Mouse (Mus musculus) limb, embryonic 14.5 days (tissue): Measurements from ENCODE around the gene Oprm1. TPM values are rescaled to one million over a fixed set of nuclear protein-coding genes. Genes with fewer than 3 reads are reported as not detected.

Experiments used
- ATAC-seq: fragments of 200-750 bp; cut with Nextera tagmentation; 2 replicates; pipeline ENCODE4 v1.8.0; 2017; ENCODE audit warnings: low read depth, moderate number of reproducible peaks, moderate TSS enrichment; ENCODE audit not compliant: low FRiP score
- DNase-seq: peaks from one replicate; pipeline ENCODE4 v3.0.0-alpha.2; 2015; ENCODE audit warnings: low spot score
- H3K27ac ChIP-seq: fragments of 300-500 bp; sonication (generic); replicated peaks from 2 replicates; pipeline ENCODE4 v1.5.1; 2014; ENCODE audit warnings: low read depth, mild to moderate bottlenecking, low read length, moderate library complexity, mixed read lengths
- H3K27me3 ChIP-seq: fragments of 300-500 bp; sonication (generic); 2 replicates; pipeline ENCODE4 v1.6.1; 2014; ENCODE audit warnings: low read length, mixed read lengths; ENCODE audit not compliant: control insufficient read depth, insufficient read depth
- H3K36me3 ChIP-seq: fragments of 300-500 bp; sonication (generic); 2 replicates; pipeline ENCODE4 v1.6.1; 2014; ENCODE audit warnings: mild to moderate bottlenecking, low read length, moderate library complexity, mixed read lengths; ENCODE audit not compliant: control insufficient read depth, insufficient read depth
- H3K4me1 ChIP-seq: fragments of 300-500 bp; sonication (generic); 2 replicates; pipeline ENCODE4 v1.6.1; 2014; ENCODE audit warnings: antibody characterized with exemption, low read length, mixed read lengths; ENCODE audit not compliant: control insufficient read depth, insufficient read depth
- H3K4me2 ChIP-seq: fragments of 300-500 bp; sonication (generic); replicated peaks from 2 replicates; pipeline ENCODE4 v1.6.1; 2014; ENCODE audit warnings: low read depth, mild to moderate bottlenecking, low read length, moderate library complexity; ENCODE audit not compliant: severe bottlenecking
- H3K4me3 ChIP-seq: fragments of 300-500 bp; sonication (generic); replicated peaks from 2 replicates; pipeline ENCODE4 v1.5.1; 2014; ENCODE audit warnings: low read length
- H3K9ac ChIP-seq: fragments of 300-500 bp; sonication (generic); 2 replicates; pipeline ENCODE4 v1.6.1; 2014; ENCODE audit warnings: mild to moderate bottlenecking, low read depth, low read length, moderate library complexity; ENCODE audit not compliant: severe bottlenecking
- H3K9me3 ChIP-seq: fragments of 300-500 bp; sonication (generic); 2 replicates; pipeline ENCODE4 v1.6.1; 2016; ENCODE audit warnings: low read length; ENCODE audit not compliant: control insufficient read depth
- POLR2A ChIP-seq: fragments of 200-500 bp; IDR thresholded peaks from 2 replicates; pipeline ENCODE4 v1.8.0; 2012; ENCODE audit warnings: inconsistent platforms, mild to moderate bottlenecking, moderate library complexity, borderline replicate concordance; ENCODE audit not compliant: insufficient read depth, insufficient read length; ENCODE audit errors: extremely low read depth
- WGBS: fragments of 180-500 bp; shearing (Covaris S2); extraction: QIAGEN DNeasy Blood & Tissue Kit; methylation state at CpG from one replicate; pipeline ENCODE4 v1.1.7; 2014; 5-methylcytosine and 5-hydroxymethylcytosine counted together
- polyA plus RNA-seq, 2 experiments: library from polyadenylated mRNA; depleted of rRNA in 1 of 2; stranded (reverse) in 1 of 2; unstranded in 1 of 2; fragments of >200 nt; fragmentation: Nextera tagmentation in 1 of 2; extraction: Ambion mirVana in 1 of 2; gene quantifications; 2 replicates each; pipeline versions ENCODE4 v1.2.1 to v1.2.3; 2012 to 2014

Oprm1 gene
- polyA plus RNA-seq, 2 experiments: not detected

- no peak overlapping the region for H3K9ac ChIP-seq
- ATAC-seq (no peak; the same call in 1 of the 2 replicates), DNase-seq (no peak)
- 72% methylated on average over 2 of the region's 2 CpGs for WGBS
- no peak overlapping the region for H3K27ac ChIP-seq
- H3K9me3 ChIP-seq: no peaks in the 10 kb centered on the region
- TF ChIP-seq POLR2A: no peak
- H3K4me1 ChIP-seq: 0 out of 2 replicates have a peak, but pooled peaks cover 6% of the 10 kb centered on the region
- H3K4me3 ChIP-seq: no peak overlapping the region
- no peaks in the 10 kb centered on the region for H3K36me3 ChIP-seq
- H3K27me3 ChIP-seq: no peaks in the 10 kb centered on the region
- no peak overlapping the region for H3K4me2 ChIP-seq
These were observed 289.6 kb downstream of the Oprm1 start for GRCm38 (mm10) chr10:7047919-7048291.

- ATAC-seq: no peak
- Histone ChIP-seq H3K9me3 (no peaks in the 10 kb centered on the region), H3K4me1 (0 out of 2 replicates have a peak, but pooled peaks cover 6% of the 10 kb centered on the region), H3K36me3 (no peaks in the 10 kb centered on the region), H3K4me2 (no peak overlapping the region), H3K9ac (no peak overlapping the region), H3K27me3 (no peaks in the 10 kb centered on the region), H3K4me3 (no peak overlapping the region), H3K27ac (no peak overlapping the region)
- TF ChIP-seq POLR2A: no peak
- WGBS: 78% methylated on average over 3 of the region's 3 CpGs
- no peak for DNase-seq
These were observed 291.6 kb downstream of the Oprm1 start for GRCm38 (mm10) chr10:7049901-7050300.

GRCm38 (mm10) chr10:7052315-7053017, 294.2 kb downstream of the Oprm1 start, which contains the start of gene Ipcef1:
Ipcef1 (minus strand) TSS chr10:7052478.
- Histone ChIP-seq H3K27ac (no peak within 1 kb of the TSS), H3K4me2 (no peak within 1 kb of the TSS), H3K27me3 (no peaks in the 10 kb centered on the region), H3K36me3 (no peaks in the 10 kb centered on the region), H3K9me3 (no peaks in the 10 kb centered on the region), H3K4me3 (no peak within 1 kb of the TSS), H3K4me1 (0 out of 2 replicates have a peak, but pooled peaks cover 6% of the 10 kb centered on the region), H3K9ac (no peak within 1 kb of the TSS)
- DNase-seq (no peak), ATAC-seq (no peak)
- 40% methylated on average over 12 of the region's 12 CpGs for WGBS
- no peak for TF ChIP-seq POLR2A

- Histone ChIP-seq H3K27ac (no peak overlapping the region), H3K4me1 (0 out of 2 replicates have a peak, but pooled peaks cover 6% of the 10 kb centered on the region), H3K9ac (no peak overlapping the region), H3K27me3 (no peaks in the 10 kb centered on the region), H3K36me3 (no peaks in the 10 kb centered on the region), H3K4me2 (no peak overlapping the region), H3K9me3 (no peaks in the 10 kb centered on the region), H3K4me3 (no peak overlapping the region)
- TF ChIP-seq POLR2A: no peak
- ATAC-seq (no peak), DNase-seq (no peak)
- WGBS: 80% methylated on average over 6 of the region's 6 CpGs
These were observed 296.4 kb downstream of the Oprm1 start for GRCm38 (mm10) chr10:7054560-7055205.

DNA sequence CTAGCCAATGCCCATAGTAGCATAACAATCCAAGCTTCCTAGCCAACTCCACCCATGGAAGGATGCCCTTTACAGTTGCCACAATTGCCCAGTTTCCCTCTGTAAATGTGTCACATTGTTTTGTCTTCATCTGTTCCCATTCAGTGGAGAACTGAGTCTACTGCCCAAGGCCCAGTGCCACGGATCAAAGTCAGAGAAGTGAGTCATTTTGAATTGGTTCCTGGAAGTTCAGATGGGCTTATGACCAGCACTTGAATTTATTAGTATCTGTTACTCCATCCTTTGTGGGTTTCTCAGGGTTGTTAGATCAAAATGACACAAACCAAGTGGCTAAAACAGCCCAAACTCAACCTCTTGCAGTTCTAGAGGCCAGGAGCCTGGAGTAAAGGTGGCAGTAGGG, 299.2 kb downstream of the Oprm1 start:
- ATAC-seq (no peak), DNase-seq (no peak)
- Histone ChIP-seq H3K9me3 (no peaks in the 10 kb centered on the region), H3K9ac (no peak overlapping the region), H3K36me3 (no peaks in the 10 kb centered on the region), H3K27me3 (no peaks in the 10 kb centered on the region), H3K27ac (no peak overlapping the region), H3K4me1 (0 out of 2 replicates have a peak, but pooled peaks cover 3% of the 10 kb centered on the region), H3K4me2 (no peak overlapping the region), H3K4me3 (no peak overlapping the region)
- TF ChIP-seq POLR2A: no peak
- 87% methylated on average over 1 of the region's 1 CpGs for WGBS
